Mouse (Mus musculus) right cerebral cortex, adult 2 months (tissue): ENCODE measurements around the gene Itprip.
A peak's percentile ranks its signal among the peaks of the same experiment; 100 is the strongest.

Source experiments
- DNase-seq, 2 experiments: peaks; one replicate each; pipeline ENCODE4 v3.0.0; 2021 to 2022; ENCODE audit warnings: low spot score in 2 of 2

The Itprip gene

DNA sequence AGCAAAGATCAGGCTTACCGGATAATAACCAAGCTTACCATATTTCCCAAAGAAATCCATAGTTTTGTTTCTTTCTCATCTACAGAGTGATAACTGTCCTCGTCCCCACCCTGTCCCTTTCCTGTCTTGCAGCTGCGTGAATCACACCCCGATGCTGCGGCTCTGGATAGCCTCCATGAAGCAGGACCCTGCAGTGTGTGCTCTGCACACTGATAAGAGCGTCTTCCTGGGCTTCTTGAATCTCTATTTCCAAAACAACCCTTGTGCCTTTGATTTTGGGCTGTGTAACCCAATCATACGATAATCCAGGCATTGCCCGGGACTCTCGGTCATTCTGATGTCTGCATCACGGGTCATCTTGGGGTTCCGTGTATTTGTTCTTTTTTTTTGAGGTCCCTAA is 33.2 kb downstream of the Itprip start:
- DNase-seq = no peak

GRCm38 (mm10) chr19:47885191-47885743 is 33.8 kb downstream of the Itprip start:
- DNase-seq = no peak

DNA sequence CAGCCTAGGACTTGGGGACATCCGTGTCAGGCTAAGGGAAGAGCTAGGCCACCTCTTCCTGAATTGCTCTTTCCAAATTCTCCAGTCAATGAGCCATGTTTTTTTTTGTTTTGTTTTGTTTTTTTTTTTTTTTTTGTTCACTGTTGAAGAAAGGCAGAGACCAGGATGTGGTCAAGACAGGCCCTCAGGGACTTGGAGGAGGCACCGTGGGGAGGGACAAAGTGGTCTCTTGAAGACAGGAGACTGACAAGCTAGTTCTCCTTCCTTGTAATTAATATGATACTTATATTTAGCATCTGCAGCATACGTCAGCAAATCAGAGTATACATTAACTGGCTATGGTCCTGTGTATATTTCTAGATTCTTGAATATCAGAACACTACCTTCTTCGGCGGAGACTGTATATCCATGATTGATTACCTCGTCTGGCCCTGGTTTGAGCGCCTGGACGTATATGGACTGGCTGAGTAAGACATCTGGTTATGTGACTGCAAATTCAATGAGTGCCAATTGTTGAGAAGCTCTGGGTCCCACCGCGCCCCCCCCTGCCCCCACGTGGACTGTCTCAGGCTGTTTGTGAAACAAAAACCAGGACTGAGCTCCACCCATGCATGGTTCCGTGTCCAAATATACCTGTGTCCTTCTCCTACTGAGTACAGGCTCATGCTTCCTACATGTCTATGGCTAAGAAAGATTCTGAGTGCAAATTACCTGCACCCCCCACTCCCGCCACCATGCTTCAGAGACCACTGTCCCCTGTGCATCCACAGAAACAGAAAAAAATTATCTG is 34.6 kb downstream of the Itprip start:
- no peak for DNase-seq

- no peak for DNase-seq
Measured at GRCm38 (mm10) chr19:47882882-47883254, 36.2 kb downstream of the Itprip start.

DNA sequence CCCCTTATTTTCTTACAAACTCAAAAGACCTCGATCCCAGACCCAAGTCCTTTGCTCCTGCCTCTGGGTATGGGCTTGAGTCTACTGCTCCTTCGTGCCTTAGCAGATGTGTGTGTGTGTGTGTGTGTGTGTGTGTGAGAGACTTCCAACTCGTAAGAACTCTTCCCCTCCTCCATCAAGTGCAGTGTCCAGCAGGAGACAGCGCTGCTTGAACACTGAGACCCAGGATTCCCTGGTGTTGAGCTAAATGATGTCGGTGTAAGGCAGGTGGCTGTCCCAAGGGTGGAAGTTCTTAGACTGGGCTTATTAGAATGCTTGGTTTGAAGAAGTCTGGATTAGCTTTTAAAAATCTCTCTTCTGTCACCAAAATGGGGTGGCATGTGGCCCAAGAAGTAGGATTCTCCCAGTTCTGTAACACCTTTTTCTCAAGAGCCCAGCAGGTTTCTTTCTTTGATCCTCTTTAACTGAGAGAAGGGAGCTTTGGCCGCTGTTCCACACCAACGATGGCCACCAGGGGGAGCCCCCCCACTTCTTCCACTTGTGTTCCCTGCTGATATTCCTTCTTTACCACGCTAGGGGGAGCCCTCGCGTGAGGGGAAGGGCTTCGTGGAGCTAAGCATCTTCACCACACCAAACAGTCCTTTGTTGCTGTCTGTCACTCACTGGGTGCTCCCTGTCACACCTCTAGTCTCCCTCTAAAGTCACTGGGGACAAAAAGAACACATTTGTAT is 36.8 kb downstream of the Itprip start:
- DNase-seq = peak; percentile 76 to 83

DNA sequence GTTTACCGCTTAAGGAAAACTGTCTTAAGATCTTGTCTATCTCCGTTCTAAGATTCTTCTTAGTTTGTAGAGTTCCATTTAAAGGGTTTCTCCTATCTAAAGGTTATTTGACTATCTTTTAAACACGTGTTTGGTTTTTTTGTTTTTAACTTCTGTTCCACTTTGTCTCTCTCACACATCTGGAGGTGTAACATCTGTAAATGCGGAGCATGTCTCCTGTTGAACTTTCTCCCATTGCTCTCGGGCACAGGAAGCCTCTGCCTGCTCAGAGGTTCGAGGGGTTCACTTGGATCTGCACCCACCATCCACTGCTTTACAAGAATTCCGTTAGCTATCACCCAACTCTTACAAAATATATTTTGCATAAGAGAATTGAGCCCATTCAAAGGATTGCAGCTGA is 37.6 kb downstream of the Itprip start:
- no peak for DNase-seq

DNA sequence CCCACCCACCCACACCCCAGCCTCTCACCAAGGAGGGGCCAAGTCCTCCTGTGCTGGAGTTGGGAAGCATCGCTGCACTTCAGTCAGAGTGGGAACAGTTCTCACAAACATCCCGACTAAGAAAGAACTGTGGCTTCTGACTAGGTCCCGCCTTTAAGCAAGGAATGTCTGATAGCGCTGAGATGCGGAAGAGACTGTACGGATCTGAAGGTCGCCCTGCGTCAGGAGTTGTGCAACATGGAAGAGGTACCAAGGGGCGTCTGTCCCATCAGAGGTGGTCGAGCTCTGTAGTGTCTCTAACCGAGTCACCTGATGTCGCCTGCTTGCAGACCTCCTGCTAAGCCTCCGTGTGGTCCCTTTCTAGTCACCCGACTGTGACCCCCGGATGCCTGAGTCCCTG is 42.8 kb downstream of the Itprip start:
- DNase-seq = no peak

DNA sequence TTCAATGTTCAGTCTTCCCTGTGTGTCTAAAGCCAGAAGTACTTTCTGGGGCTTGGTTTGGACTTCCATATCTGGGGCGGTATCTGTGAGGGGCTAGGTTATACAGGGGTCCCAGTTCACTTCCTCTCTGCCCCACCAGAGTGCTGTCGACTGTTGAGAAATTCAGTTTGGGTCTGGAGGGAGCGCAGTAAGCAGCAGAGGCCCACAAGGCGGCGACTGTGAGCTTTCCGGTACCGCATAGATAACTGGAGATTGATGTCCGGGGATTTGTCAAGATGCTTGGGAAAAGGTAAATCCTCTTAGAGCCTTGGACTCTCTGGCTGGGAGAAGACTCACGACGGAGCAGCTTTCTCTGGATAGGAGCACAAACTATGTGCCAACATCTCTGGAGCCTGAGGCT is 47.6 kb downstream of the Itprip start:
- DNase-seq = no peak

GRCm38 (mm10) chr19:47870102-47870666 is 48.9 kb downstream of the Itprip start:
- no peak for DNase-seq

GRCm38 (mm10) chr19:47869516-47869915 is 49.6 kb downstream of the Itprip start:
- DNase-seq = no peak

DNA sequence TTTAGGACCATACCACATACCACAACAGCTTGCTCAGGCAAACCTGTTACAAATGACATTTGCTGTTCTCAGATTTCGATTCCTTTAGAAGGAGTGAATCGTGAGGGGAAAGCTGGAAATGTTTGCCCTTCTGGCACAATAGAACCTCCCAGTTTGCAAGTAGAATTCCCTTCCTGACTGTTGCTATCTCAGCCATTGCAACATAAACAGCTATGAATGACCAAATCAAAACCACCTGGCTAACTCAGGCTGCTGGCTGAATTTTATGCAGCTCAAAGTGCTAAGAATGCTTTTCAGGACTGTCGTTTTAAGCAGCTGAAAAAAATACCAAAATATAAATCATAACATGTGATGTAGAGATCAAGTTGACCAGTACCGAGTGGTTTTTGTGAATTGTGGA is 50.1 kb downstream of the Itprip start:
- no peak for DNase-seq

- DNase-seq = no peak
Measured at GRCm38 (mm10) chr19:47867628-47868175, 51.4 kb downstream of the Itprip start.

DNA sequence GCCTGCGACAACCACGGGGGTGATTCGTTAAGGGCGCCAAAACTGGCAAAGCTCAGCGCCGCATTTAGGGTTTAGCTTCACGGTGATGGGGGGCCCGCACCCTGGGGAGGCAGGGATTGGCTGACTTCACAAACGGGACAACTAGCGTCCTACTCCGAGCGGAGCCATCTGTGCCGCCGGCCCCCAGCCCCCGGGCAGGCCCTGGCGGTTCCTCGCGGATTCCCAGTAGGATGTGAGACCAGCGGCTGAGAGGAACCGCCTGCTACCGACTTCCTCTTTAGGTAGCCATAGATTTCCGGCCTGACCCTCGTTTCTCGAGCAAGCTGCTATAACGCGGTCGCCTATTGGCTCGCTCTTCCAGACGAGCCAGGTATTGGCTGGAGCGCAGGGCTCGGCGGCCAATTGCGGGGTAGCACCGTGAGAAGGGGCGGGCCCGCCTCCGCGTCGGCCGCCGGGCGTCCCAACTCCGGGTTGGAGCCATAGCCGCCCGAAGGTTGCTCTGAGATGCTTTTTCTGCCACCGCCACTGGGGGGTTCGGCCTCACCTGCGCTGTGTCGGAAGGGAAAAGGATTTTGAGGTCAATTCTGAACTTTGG is 53.6 kb downstream of the Itprip start, which contains the start of gene Gsto2:
Gsto2 (plus strand) TSS at position 182 of the 595 bp plus-strand sequence.
- DNase-seq = peak; percentile 91 to 94

- no peak for DNase-seq
Measured at GRCm38 (mm10) chr19:47864721-47865120, 54.4 kb downstream of the Itprip start.

DNA sequence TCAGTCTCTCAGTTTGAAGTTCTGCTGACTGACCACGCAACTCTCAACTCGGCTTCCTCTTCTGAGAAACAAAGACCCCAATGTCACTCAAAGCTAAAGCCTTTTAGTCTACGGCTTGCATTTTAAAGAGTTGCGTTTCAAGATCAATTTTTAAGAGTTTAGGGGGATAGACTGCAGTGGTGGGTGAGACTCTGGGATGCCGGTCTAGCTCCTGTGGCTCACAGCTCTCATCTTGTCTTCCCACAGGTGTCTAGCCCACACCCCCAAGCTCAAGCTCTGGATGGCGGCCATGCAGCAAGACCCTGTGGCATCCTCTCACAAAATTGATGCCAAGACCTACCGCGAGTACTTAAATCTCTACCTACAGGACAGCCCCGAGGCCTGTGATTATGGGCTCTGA is 55.0 kb downstream of the Itprip start:
- DNase-seq = no peak

DNA sequence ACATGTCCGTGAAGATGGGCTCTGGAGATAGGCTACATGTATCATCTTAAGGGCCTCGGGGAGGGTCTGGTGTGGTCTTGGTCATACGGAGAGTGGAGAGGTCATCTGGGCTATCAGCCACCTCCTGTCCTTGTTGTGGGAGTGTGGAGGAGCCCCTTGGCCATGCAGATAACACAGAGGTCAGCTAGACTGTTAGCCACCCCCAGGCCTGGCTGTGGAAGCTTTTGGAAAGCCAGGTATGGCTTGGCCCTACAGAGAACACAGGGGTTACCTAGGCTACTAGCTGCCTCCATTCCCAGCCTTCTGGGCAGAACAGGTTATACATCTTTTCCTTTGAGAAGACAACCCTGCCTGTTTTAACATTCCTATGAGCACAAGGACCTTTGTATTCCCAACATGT is 56.5 kb downstream of the Itprip start:
- no peak for DNase-seq

- no peak for DNase-seq
Measured at GRCm38 (mm10) chr19:47859180-47859579, 59.9 kb downstream of the Itprip start.

DNA sequence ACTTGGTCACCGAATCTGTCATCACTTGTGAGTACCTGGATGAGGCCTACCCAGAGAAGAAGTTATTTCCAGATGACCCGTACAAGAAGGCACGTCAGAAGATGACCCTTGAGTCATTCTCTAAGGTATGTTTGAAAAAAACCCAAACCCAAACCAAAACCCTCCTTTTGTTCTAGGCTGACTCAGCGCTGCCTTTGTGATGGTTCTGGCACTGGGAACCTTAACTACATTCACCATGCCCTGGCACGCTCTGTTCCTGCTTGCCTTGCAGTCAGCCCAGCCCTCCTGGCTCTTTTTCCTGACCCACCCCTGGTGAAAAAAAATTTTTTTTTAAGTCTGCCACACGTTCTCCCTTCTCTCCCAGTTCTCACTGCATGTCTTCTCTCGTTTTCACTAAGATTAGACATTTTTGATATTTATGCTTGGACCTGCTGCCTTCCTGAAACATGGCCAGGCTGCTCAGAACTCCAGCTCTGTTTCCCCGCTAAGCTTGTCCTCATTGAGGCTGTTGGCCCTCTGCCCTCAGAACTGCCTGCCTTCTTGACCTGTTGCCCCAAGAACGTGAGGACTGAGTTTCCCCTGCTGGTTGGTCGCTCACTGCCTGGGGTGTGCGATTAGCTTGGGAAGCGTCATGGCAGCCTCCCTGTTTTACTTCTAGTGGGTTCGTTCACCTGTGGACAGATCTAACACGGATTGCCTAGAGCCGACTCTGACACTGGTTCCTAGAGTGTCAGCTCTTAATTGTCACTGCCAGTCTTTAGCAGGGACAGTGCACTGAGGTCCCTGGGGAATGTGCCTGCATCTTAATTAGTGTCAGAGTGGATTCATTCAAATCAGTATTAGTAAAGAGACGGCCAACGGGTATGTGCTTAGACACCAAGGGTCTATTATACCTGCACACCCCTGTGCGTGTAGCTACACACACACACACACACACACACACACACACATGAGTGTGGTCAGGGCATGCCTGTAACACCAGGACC is 60.8 kb downstream of the Itprip start:
- DNase-seq = no peak

GRCm38 (mm10) chr19:47854796-47855783 is 64.0 kb downstream of the Itprip start, which contains the start of gene Gsto1:
Gene Gsto1, plus strand, starts transcription at chr19:47854970.
- DNase-seq = peak; percentile 88 to 92
